Mouse (Mus musculus) midbrain, embryonic 16.5 days (tissue): Measurements from ENCODE around the gene Mcoln3. TPM values are rescaled to one million over a fixed set of nuclear protein-coding genes. Genes with fewer than 3 reads are reported as not detected.

ENCODE experiments used
- ATAC-seq: fragments of 200-750 bp; cut with Nextera tagmentation; 2 replicates; pipeline ENCODE4 v1.8.0; 2017; ENCODE audit warnings: moderate TSS enrichment
- H3K27ac ChIP-seq: fragments of 300-500 bp; sonication (generic); 2 replicates; pipeline ENCODE4 v1.5.1; 2014; ENCODE audit warnings: mild to moderate bottlenecking, low read length, mixed read lengths
- H3K27me3 ChIP-seq: fragments of 300-500 bp; sonication (generic); 2 replicates; pipeline ENCODE4 v1.6.1; 2014; ENCODE audit warnings: low read depth, low read length, mixed read lengths; ENCODE audit not compliant: control insufficient read depth, insufficient read depth
- H3K36me3 ChIP-seq: fragments of 300-500 bp; sonication (generic); 2 replicates; pipeline ENCODE4 v1.6.1; 2014; ENCODE audit warnings: mild to moderate bottlenecking, low read length, moderate library complexity, mixed read lengths; ENCODE audit not compliant: control insufficient read depth, insufficient read depth
- H3K4me1 ChIP-seq: fragments of 300-500 bp; sonication (generic); 2 replicates; pipeline ENCODE4 v1.6.1; 2014; ENCODE audit warnings: mild to moderate bottlenecking, low read length, mixed read lengths; ENCODE audit not compliant: control insufficient read depth, insufficient read depth
- H3K4me2 ChIP-seq: fragments of 300-500 bp; sonication (generic); 2 replicates; pipeline ENCODE4 v1.6.1; 2014; ENCODE audit warnings: mild to moderate bottlenecking, low read length, mixed read lengths
- H3K4me3 ChIP-seq: fragments of 300-500 bp; sonication (generic); 2 replicates; pipeline ENCODE4 v1.5.1; 2014; ENCODE audit warnings: low read depth, mild to moderate bottlenecking, low read length, moderate library complexity, mixed read lengths
- H3K9ac ChIP-seq: fragments of 300-500 bp; sonication (generic); 2 replicates; pipeline ENCODE4 v1.6.1; 2014; ENCODE audit warnings: low read depth, low read length, mixed read lengths
- H3K9me3 ChIP-seq: fragments of 300-500 bp; sonication (generic); replicated peaks from 2 replicates; pipeline ENCODE4 v1.6.1; 2014; ENCODE audit warnings: mild to moderate bottlenecking, low read length, mixed read lengths; ENCODE audit not compliant: control insufficient read depth, poor library complexity, severe bottlenecking
- WGBS: fragments of 180-500 bp; shearing (Covaris S2); extraction: QIAGEN DNeasy Blood & Tissue Kit; methylation state at CpG from one replicate; pipeline ENCODE4 v1.1.7; 2014; 5-methylcytosine and 5-hydroxymethylcytosine counted together
- polyA plus RNA-seq: library from polyadenylated mRNA; unstranded; fragments of >200 nt; fragmentation: Nextera tagmentation; extraction: Ambion mirVana; gene quantifications from 2 replicates; pipeline ENCODE4 v1.2.1, GENCODE M21; 2015

The Mcoln3 gene
- polyA plus RNA-seq, 1 experiment from 2014 or later, result 0.35 TPM

DNA sequence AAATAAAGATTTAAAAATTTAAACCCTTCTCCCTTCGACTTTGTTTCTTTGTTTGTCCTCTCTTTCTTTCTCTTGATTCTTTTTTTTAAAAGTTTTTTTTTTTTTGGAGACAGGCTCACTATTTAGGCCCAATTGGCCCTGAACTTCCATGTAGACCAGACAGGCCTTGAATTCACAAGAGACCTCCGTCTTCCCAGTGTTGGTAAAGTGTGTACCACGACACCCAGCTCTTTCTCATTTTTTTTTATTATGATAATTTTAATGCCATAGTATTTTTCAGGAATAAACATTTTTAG lies 4.8 kb downstream of the Mcoln3 start:
- Histone ChIP-seq H3K27ac (no peak overlapping the region), H3K4me2 (no peak overlapping the region; the same call in 1 of the 2 replicates), H3K4me3 (no peak overlapping the region), H3K4me1 (peaks cover 7% of the 10 kb centered on the region), H3K36me3 (no peaks in the 10 kb centered on the region), H3K27me3 (peaks cover 8% of the 10 kb centered on the region), H3K9me3 (no peaks in the 10 kb centered on the region), H3K9ac (no peak overlapping the region)
- 43% methylated on average over 3 of the region's 3 CpGs for WGBS
- ATAC-seq, result no peak

DNA sequence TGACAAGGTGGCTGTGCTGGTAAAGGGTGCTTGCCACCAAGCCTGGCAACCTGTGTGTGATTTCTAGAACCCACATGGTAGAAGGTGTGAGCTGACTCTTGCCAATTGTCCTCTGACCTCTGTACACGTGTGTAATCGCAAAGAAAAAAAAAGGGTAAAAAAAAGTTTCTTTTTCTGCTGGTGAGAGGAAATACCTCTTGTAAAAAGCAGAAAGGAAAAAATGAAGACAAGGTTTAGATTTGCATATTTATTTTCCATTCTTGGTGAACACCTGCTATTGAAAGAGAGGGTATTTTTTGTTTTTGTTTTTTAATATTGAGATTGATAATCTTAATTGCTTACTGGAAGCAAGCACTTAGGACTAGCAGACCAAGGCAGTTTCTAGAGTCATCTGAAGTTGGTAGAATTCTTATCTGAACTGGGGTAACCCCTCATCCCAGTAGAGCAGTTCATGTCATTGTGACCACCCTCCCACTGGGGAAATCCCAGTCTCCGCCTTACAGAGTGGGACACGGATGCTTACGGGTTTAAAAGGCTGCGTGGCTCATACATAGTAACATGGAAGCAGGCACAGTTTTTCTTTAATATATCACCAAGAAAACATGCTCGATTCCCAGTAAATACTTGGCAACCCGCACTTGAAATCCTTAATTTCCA lies 5.7 kb downstream of the Mcoln3 start:
- no peaks in the 10 kb centered on the region for H3K9me3 ChIP-seq
- no peaks in the 10 kb centered on the region for H3K36me3 ChIP-seq
- H3K27ac ChIP-seq, result no peak overlapping the region
- ATAC-seq, result no peak
- 77% methylated on average over 8 of the region's 8 CpGs for WGBS
- no peak overlapping the region for H3K4me3 ChIP-seq
- no peak overlapping the region for H3K4me2 ChIP-seq
- H3K4me1 ChIP-seq, result peaks cover 7% of the 10 kb centered on the region
- no peak overlapping the region for H3K9ac ChIP-seq
- H3K27me3 ChIP-seq, result peaks cover 1% of the 10 kb centered on the region

DNA sequence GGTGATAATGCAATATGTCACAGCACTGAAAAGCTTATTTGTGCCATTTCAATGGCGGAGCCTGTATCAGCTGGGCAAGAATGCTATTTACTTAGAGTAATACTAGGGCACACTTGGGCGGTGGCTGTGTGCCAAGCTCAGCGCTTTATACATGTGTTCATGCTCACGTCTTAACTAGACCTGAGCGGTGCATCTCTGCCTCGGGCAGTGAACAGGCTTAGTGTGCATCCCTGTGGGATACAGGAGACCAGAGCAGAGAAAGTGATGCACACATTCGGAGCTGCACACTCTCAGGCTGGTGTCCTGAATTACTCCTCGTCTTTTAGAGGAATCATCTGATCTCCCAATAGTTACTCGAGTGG lies 6.2 kb downstream of the Mcoln3 start:
- H3K36me3 ChIP-seq, result no peaks in the 10 kb centered on the region
- no peak overlapping the region for H3K4me2 ChIP-seq
- ATAC-seq, result no peak
- no peak overlapping the region for H3K9ac ChIP-seq
- H3K4me3 ChIP-seq, result no peak overlapping the region
- WGBS, result 57% methylated on average over 9 of the region's 9 CpGs
- no peaks in the 10 kb centered on the region for H3K9me3 ChIP-seq
- H3K27ac ChIP-seq, result no peak overlapping the region
- H3K27me3 ChIP-seq, result no peaks in the 10 kb centered on the region
- peaks cover 7% of the 10 kb centered on the region for H3K4me1 ChIP-seq

DNA sequence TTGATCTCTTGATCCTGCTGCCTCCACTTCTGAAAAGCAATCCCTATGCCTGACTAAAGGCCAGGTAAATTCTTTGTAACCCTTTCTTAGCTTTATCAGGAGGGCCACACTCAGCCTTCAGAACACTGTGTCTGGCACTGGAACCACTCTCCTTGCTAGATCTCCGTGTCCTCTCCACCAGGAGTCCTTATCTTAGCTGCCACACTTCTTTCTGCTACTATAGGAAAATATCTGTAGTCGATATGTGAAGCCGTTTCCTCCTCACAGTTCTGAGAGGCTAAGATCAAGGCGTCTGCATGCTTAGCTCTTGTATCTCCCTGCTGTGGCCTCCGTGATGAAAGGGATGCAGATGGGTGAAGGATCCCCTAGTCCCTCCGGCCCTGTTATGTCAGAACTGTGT lies 10.0 kb downstream of the Mcoln3 start:
- H3K27ac ChIP-seq, result no peak overlapping the region
- H3K9me3 ChIP-seq, result no peaks in the 10 kb centered on the region
- 63% methylated on average over 6 of the region's 6 CpGs for WGBS
- no peaks in the 10 kb centered on the region for H3K36me3 ChIP-seq
- no peak for ATAC-seq
- no peaks in the 10 kb centered on the region for H3K27me3 ChIP-seq
- H3K4me2 ChIP-seq, result no peak overlapping the region
- H3K9ac ChIP-seq, result no peak overlapping the region
- no peak overlapping the region for H3K4me3 ChIP-seq
- H3K4me1 ChIP-seq, result no peaks in the 10 kb centered on the region

GRCm38 (mm10) chr3:146134834-146135233 lies 17.6 kb downstream of the Mcoln3 start:
- 85% methylated on average over 9 of the region's 9 CpGs for whole genome bisulfite sequencing

DNA sequence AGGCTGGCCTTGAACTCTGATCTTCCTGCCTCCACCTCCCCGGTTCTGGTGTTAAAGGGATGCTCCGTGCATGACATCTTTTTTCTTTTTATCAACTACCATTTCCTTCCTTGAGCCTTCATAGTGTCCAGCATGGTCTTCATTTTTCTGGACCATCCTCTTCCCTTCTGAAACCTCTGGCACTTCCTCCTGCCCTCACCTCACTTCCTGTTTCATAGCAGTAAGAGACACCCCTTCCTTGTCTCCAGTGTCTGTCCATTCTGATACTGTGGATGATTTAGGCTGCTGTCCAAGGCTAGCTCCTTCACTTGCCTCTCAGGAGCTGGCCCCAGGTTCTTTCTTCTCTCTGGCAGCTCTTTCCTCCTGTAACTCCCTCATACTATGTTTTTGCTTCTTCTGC lies 18.2 kb downstream of the Mcoln3 start:
- H3K9me3 ChIP-seq, result peaks cover 2% of the 10 kb centered on the region; the same call in 1 of the 2 replicates
- no peak overlapping the region for H3K9ac ChIP-seq
- no peaks in the 10 kb centered on the region for H3K36me3 ChIP-seq
- H3K27ac ChIP-seq, result no peak overlapping the region
- WGBS, result 92% methylated on average over 2 of the region's 2 CpGs
- H3K4me2 ChIP-seq, result no peak overlapping the region
- H3K4me1 ChIP-seq, result no peaks in the 10 kb centered on the region
- ATAC-seq, result no peak
- no peak overlapping the region for H3K4me3 ChIP-seq
- no peaks in the 10 kb centered on the region for H3K27me3 ChIP-seq

More at GRCm38 (mm10) chr3:146134834-146135233, 17.6 kb downstream of the Mcoln3 start:
- Histone ChIP-seq H3K9ac (no peak overlapping the region), H3K36me3 (no peaks in the 10 kb centered on the region), H3K4me1 (no peaks in the 10 kb centered on the region), H3K27me3 (no peaks in the 10 kb centered on the region), H3K9me3 (peaks cover 2% of the 10 kb centered on the region; the same call in 1 of the 2 replicates), H3K4me3 (no peak overlapping the region), H3K27ac (no peak overlapping the region), H3K4me2 (no peak overlapping the region)
- no peak for ATAC-seq

DNA sequence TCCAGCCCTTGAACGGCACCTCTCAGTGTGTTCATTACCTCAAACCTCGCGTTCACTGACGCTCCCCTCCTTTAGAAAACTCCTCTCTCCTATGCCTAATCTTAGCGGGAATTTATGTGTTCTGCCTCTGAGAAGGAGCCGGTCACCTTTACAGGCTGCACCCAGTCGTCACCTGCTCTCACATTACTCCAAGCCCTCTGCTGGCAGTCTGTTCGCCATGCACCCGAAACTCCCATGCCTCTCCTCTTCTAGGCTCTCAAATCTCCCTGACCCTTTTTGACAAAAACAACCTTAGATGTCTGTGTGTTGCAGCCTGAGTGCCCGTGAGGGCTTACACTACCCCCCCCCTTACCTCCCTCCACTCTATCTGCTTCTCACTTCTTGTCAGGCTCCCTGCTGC lies 19.2 kb downstream of the Mcoln3 start:
- no peak overlapping the region for H3K9ac ChIP-seq
- H3K4me3 ChIP-seq, result no peak overlapping the region
- H3K9me3 ChIP-seq, result peaks cover 2% of the 10 kb centered on the region; the same call in 1 of the 2 replicates
- WGBS, result 32% methylated on average over 10 of the region's 10 CpGs
- no peaks in the 10 kb centered on the region for H3K27me3 ChIP-seq
- no peak for ATAC-seq
- no peak overlapping the region for H3K4me2 ChIP-seq
- no peaks in the 10 kb centered on the region for H3K36me3 ChIP-seq
- H3K27ac ChIP-seq, result no peak overlapping the region
- no peaks in the 10 kb centered on the region for H3K4me1 ChIP-seq

GRCm38 (mm10) chr3:146140276-146140675 lies 23.0 kb downstream of the Mcoln3 start:
- WGBS, result 93% methylated on average over 7 of the region's 7 CpGs
- no peaks in the 10 kb centered on the region for H3K4me1 ChIP-seq
- H3K27me3 ChIP-seq, result no peaks in the 10 kb centered on the region
- peaks cover 2% of the 10 kb centered on the region; the same call in 1 of the 2 replicates for H3K9me3 ChIP-seq
- no peak overlapping the region for H3K4me2 ChIP-seq
- H3K27ac ChIP-seq, result no peak overlapping the region
- no peak overlapping the region for H3K4me3 ChIP-seq
- H3K36me3 ChIP-seq, result no peaks in the 10 kb centered on the region
- no peak overlapping the region for H3K9ac ChIP-seq
- ATAC-seq, result no peak

GRCm38 (mm10) chr3:146142523-146142922 lies 25.3 kb downstream of the Mcoln3 start:
- Histone ChIP-seq H3K9me3 (peaks cover 6% of the 10 kb centered on the region; the same call in 1 of the 2 replicates), H3K27ac (no peak overlapping the region), H3K9ac (no peak overlapping the region), H3K27me3 (no peaks in the 10 kb centered on the region), H3K4me3 (no peak overlapping the region), H3K4me2 (no peak overlapping the region), H3K4me1 (no peaks in the 10 kb centered on the region), H3K36me3 (no peaks in the 10 kb centered on the region)
- peak; percentile 51; the same call in 1 of the 2 replicates for ATAC-seq
- WGBS, result 74% methylated on average over 7 of the region's 7 CpGs
